Mouse (Mus musculus): Measurements from ENCODE around the gene Urgcp.
"Not testable (repeated sequence)": the region's sequence is repeated elsewhere in the genome, so short reads cannot be mapped to it uniquely, and the experiment has no call there.

The Urgcp gene

GRCm38 (mm10) chr11:5761820-5762632 lies at the start of gene Urgcp:
TSS of gene Urgcp (minus strand) at chr11:5762376.
- DNase-seq: peak; percentile 92 to 93

- not testable (repeated sequence) for DNase-seq
These were observed 47.3 kb upstream of the Urgcp start for GRCm38 (mm10) chr11:5809487-5809886.

GRCm38 (mm10) chr11:5807956-5808355 lies 45.8 kb upstream of the Urgcp start:
- DNase-seq: no peak

GRCm38 (mm10) chr11:5805711-5806110 lies 43.5 kb upstream of the Urgcp start:
- no peak for DNase-seq

- DNase-seq: no peak
These were observed 42.0 kb upstream of the Urgcp start for GRCm38 (mm10) chr11:5804174-5804573.

GRCm38 (mm10) chr11:5803551-5803981 lies 41.4 kb upstream of the Urgcp start, which contains the start of gene Pgam2:
TSS of gene Pgam2 (minus strand) at chr11:5803733.
- no peak for DNase-seq

GRCm38 (mm10) chr11:5802457-5803217 lies 40.5 kb upstream of the Urgcp start:
- DNase-seq: no peak

GRCm38 (mm10) chr11:5802005-5802404 lies 39.8 kb upstream of the Urgcp start:
- DNase-seq: no peak

GRCm38 (mm10) chr11:5801511-5801910 lies 39.3 kb upstream of the Urgcp start:
- no peak for DNase-seq

GRCm38 (mm10) chr11:5799621-5800490 lies 37.7 kb upstream of the Urgcp start:
- DNase-seq: no peak

- DNase-seq: no peak
These were observed 35.8 kb upstream of the Urgcp start for GRCm38 (mm10) chr11:5797928-5798327.

GRCm38 (mm10) chr11:5797371-5797770 lies 35.2 kb upstream of the Urgcp start:
- DNase-seq: no peak

GRCm38 (mm10) chr11:5796939-5797338 lies 34.8 kb upstream of the Urgcp start:
- no peak for DNase-seq

- peak in 1 of 2 experiments; percentile 32 for DNase-seq
These were observed 33.5 kb upstream of the Urgcp start for GRCm38 (mm10) chr11:5795706-5796105.

- no peak for DNase-seq
These were observed 33.1 kb upstream of the Urgcp start for GRCm38 (mm10) chr11:5795290-5795689.

GRCm38 (mm10) chr11:5790431-5790830 lies 28.3 kb upstream of the Urgcp start:
- DNase-seq: no peak

GRCm38 (mm10) chr11:5789754-5790333 lies 27.7 kb upstream of the Urgcp start:
- DNase-seq: no peak

- no peak for DNase-seq
These were observed 27.0 kb upstream of the Urgcp start for GRCm38 (mm10) chr11:5789071-5789753.

- DNase-seq: peak; percentile 92 to 95
These were observed 26.2 kb upstream of the Urgcp start, which contains the start of gene Dbnl for GRCm38 (mm10) chr11:5788056-5789014. TSS of gene Dbnl (plus strand) at chr11:5788488.

- no peak for DNase-seq
These were observed 25.5 kb upstream of the Urgcp start for GRCm38 (mm10) chr11:5787671-5788055.

- no peak for DNase-seq
These were observed 23.6 kb upstream of the Urgcp start for GRCm38 (mm10) chr11:5785732-5786131.
